Mouse (Mus musculus): ENCODE results near the gene Ccdc28b.

Ccdc28b gene

DNA sequence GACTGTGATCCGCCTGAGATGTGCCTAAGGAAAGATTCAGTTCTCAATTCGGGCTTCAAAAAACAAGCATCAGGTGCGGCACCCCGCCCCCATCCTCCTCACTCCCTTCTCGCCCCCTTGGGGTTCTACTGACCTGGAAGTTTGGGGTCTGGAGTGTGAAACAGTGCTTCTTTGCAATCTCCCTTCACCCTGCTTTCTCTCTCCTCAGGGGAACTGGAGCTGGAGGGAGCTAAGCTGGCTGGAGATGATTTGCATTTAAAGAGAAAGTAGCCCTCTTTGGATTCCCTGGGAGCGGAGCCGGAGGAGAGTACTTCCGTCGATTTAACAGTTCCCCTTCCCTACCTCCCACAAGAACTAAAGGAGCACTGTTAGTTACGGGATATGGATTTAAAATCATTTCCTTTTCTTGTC is at the start of gene Ccdc28b:
Ccdc28b (minus strand) TSS at position 267 of the 411 bp plus-strand sequence.
- no peak for DNase-seq (ENCODE audit: low spot score)

DNA sequence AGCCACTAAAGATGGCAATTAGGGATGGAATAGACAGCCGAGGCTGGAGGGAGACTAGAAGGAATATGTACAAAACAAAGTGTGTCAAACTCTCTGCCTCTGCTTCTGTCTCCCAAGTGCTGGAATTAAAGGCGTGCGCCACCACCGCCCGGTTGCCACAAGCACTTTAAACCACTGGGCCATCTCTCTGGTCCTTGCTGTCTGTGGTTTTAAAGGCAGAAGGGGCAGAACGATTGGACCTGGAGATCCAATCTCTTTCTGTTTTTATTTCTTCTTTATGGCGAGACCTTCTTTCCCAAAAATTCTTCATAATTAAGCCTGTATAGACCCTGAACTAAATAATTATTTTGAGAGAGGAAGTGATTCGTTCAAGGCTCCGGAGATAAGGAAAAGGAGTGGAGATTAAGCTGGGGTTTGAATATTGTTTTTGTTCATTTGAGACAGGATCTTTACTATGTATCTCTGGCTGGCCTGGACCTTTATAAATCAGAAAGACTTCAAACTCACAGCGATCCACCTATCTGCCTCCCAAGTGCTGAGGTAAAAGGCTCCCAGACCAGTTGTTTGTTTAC is 49.2 kb upstream of the Ccdc28b start:
- no peak for DNase-seq (ENCODE audit: low spot score)

DNA sequence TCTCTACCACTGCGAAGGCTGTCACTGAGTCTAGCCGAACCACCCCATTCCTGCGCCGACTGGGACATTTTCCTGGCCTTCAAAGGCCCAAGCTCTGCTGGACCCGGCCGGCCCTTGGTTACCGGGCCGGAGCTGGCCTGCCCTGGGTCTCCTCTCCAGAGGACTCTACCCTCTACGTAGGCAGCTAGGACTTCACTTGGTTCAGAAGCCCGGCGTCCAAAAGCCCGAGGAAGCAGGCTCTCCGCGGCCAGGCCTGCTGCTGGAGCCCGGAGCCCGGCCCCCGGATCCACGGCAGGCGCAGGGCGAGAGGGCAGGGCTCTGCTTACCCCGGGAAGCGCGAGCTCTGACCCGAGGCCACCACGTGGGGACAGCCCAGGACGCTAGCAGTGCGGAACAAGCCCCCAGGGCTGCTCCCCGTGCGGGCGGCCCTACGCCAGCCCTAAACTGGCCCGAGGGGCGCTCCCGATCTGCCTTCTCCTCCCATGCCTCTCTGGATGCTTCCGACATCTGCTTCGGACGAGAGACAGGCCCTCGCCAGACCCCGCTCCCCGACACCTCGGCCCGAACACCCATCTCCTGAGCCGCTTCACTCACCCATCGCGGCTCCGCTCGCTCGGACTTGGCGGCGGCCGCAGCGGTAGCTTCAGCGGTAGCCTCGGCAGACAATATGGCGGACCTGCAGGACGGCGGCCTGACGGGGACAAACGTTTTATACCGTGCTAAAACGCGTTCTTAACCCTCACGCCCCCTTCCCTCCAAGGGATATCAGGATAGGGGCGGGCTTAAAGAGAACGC is 48.5 kb upstream of the Ccdc28b start, which contains the start of gene Kpna6:
Kpna6 (minus strand) TSS at position 685 of the 795 bp plus-strand sequence.
- peak; percentile 64 for DNase-seq (ENCODE audit: low spot score)

DNA sequence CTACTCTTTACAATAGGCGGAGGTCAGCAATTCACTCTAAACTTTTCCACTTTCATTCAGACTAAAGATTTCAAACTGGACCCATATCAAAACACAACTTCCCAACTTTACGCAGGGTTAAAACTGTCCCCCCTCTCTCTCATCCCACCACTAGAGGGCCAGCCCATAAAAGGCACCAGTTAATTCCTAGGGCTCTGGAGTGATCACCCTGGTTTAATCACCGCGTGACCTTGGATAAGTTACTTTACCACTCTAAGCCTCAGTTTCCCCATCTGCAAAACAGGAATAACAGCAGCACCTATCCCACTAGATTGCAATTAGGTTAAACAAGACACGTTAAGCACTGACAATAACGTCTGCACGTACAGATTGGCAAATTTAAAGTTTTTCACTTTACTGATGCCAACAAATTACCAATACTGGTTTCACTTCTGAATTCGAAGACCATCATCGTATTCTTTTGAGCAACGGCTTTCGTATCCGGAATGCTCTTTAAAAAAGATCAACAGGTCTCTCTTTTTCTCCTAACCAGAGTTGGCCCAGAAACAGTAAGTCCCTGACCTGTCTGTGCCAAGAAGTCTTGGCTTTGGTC is 47.8 kb upstream of the Ccdc28b start:
- DNase-seq (ENCODE audit: low spot score), result no peak

DNA sequence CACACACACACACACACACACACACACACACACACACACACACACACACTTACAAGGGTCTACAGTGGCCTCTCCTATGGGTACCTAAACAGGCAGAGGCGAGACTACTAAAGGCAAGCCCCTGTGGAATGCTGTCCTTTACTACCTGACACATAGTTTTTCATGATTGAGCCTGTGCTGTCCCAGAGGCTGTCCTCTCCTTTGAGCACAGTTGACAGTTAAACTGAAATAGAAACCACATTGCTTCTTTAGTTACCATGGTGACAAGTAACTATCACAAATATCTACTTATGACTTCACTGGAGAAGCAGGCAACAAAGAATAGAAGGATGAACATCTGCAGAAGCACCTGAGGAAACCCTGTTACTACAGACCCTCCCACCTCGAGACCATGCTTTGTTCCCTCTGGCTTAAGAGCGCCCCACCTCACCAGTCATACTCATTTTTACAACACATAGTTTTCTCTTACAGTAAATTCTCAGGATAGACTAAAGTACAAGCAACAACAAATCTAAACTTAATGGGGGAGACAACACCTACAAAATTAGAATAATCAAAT is 38.6 kb upstream of the Ccdc28b start:
- DNase-seq (ENCODE audit: low spot score), result no peak

DNA sequence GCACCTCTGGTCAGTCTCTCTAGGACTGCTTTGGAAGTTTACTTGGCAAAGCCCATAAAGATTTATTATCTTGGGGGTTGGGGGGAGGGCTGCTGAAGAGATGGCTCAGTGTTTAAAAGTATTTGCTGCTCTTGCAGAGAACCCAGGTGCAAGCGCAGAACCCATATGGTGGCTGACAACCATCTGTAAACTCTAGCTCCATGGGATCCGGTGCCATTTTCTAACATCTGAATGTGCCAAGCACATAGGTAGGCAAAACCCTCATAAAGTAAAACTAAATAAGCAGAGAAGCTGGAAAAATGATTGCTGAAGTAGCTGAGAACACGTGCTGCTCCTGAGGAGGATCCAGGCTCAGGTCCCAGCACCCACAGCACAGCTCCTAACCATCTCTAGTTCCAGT is 37.8 kb upstream of the Ccdc28b start:
- DNase-seq (ENCODE audit: low spot score), result no peak

DNA sequence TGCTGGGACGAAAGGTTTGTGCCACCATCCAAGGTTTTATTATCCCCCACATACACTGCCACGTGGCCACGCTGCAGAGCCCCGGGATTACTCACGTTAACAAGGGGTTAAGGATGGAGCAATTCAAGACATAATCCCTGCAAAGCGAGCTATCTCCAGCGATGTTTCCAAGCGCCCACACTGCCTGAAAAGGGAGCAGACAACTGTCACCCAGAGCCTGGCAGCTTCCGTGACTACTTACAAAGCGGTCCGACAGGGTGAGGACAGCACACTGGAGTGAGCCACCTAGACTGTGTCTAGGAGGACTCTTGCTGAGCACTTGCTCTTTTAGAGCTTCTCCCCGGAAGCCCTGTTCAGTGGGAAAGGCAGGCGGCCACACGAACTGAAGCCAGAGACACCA is 31.0 kb upstream of the Ccdc28b start:
- DNase-seq (ENCODE audit: low spot score), result no peak

DNA sequence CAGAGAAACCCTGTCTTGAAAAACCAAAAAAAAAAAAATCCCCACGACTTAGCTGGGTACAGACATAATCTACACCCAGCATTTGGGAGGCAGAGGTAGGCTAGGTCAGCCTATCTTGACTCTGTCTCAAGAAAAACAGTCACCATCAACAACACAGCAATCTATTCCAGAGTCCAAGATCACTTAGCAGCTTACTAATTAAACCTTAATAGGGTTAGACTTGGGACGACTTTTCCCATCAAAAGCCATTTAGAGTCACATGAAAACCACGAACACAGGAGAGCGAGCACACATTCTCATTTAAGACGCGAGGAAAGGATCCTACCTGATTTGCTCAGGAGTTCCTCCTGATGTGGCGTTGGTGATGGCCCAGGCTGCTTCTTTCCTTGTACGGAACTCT is 26.6 kb upstream of the Ccdc28b start:
- no peak for DNase-seq (ENCODE audit: low spot score)

DNA sequence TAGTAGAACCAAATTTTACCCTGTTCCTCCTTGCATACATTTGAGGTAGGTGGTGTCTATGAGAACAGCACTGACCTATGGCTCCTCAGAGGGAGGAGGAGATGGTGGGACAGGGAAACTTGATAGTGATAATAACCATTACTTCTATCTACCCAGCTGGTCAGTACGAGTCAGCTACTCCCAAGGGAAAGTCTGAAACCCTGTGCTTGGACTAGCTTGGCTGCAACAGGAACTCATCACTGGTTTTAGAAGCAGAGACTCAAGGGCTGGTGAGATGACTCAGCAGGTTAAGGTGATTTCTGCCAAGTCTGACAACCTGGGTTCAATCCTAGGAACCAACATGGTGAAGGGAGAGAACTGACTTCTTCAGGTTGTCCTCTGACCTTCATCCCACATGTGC is 24.9 kb upstream of the Ccdc28b start:
- DNase-seq (ENCODE audit: low spot score), result no peak

DNA sequence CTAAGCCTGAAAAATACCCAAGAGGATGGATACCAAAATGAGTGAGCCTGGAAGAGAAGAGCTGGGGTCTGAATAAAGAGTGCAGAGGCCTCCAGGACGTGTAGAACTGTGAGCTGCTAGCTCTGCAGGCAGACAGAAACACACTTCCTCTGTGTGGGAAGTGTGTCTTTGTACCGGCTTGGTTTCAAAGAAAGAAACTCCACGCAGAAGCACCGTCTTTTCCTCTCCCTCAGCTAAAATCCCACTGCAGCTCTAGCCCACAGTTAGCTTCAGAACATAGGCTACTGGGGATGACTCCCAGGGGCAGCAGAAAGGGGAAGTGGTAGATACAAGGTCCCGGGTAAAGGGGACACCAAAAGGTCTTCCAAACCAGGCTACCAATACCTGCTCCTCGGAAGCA is 21.5 kb upstream of the Ccdc28b start:
- no peak for DNase-seq (ENCODE audit: low spot score)

DNA sequence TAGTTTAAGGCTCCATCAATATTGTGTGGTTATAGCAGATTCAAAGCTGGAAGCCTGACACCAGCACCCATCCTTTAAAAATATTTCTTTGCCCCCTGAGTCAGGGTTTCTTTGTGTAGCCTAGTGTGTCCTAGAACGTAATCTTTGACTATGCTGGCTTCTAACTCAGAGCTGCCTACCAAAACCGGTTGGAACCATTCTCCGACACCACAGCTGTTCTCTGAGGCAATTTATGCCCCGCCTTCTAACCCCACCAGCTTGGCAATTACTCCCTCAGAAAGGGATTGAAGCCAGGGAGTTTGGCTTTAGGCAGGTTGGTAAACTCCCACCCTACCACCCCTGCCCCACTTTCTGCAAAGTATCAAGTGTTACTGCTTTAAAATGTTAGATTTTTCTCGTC is 18.0 kb upstream of the Ccdc28b start:
- DNase-seq (ENCODE audit: low spot score), result no peak

DNA sequence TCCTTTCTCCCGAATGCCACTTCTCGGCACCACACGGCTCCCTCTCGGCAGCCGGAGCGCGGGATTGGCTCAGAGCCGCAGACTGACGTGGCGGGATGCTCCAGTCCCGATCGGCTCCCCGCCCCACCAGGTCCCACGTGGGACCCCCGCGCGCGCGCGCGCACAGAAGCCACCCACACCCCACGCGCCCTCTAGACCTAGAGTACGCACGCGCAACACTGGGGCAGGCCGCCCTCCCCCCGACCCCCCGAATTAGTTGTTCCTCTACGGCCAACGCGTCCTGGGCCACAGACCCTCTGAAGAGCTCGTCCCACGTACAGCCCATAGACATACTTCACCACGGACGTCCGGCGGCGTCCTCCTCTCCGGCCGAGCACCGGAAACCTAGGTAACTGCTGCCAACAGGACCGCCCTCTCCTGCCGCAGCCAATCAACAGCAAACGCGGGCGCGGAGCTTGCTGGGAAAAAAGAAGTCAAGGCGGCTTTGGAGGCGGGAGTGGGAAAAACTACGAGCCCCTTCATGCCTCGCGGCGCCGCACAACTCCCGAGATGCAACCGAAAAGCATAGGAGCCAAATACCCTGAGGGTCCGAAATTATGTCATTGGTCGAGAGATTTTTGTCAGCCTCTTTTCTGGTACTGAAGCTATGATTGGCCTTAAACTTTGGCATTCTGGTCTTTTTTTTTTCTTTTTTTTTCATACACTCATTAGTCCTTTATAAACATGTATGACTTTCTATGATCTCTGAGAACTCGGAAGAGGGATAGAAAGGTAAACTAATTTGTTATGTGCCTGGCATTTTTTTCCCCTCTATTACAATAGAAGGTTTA is 17.1 kb upstream of the Ccdc28b start, which contains the start of gene Txlna:
Txlna (minus strand) TSS at position 428 of the 830 bp plus-strand sequence.
- peak; percentile 84 for DNase-seq (ENCODE audit: low spot score)

DNA sequence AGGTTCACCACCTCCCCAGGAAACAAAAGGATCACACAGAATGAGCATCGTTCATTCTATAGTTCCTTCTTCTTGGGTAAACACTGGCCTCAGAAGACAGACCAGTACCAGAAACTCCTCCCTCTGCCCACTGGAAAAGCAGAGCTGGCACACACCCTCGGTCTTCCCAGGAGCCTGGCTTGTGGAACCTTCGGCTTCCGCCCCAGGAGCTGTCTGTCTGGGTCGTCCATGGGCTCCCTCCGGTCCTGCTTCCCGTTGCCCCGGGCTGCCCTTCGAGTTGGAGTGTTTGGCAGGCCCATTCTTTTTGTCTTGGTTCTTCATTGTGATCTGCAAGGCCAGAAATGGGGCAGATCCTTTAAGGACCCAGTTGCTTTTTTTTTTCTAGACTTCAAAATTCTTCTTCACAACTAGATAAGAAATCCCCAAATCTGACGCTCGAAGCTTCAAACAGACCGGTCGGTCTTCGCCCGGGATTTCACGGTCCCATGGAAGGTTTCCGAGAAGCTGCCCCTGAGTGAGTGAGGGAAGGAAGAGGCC is 16.4 kb upstream of the Ccdc28b start:
- DNase-seq (ENCODE audit: low spot score), result no peak

DNA sequence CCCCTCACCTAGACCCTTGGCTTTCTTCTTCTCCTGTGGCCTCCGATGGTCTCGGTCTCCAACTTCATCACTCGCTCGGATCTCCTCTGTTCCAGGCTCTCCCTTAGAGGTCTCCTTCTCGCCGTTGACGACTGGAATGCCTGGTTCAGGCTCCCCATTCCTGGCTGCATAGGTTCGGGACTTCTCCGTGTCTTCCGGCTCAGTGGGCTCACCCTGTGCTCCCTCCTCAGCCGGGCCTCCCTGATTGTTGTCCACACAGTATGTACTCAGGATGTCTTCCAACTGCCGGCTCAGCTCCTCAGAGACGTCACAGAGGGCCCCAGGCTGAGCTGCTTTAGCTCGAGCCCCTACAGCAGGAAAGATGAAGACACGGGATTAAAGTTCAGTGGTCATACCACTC is 15.5 kb upstream of the Ccdc28b start:
- DNase-seq (ENCODE audit: low spot score), result no peak

DNA sequence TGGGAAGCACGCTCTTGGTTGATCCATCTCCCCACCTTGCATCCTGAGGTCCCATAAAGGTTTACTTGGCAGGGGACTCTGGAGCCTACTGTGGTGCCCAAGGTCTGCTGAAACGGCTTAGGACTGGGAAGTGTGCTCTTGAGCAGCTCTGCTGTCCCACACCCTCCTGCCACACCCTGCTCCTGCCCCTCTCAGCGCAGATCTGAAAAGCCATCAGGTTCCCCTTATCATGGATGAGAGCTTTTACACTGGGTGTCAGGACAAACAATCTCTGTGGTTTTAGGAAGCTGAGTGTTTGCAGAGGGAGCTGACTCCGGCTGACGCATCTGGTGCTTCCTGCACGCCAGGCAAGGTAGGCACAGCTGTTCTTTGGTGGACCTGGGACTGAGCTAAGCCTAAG is 10.1 kb upstream of the Ccdc28b start:
- no peak for DNase-seq (ENCODE audit: low spot score)

DNA sequence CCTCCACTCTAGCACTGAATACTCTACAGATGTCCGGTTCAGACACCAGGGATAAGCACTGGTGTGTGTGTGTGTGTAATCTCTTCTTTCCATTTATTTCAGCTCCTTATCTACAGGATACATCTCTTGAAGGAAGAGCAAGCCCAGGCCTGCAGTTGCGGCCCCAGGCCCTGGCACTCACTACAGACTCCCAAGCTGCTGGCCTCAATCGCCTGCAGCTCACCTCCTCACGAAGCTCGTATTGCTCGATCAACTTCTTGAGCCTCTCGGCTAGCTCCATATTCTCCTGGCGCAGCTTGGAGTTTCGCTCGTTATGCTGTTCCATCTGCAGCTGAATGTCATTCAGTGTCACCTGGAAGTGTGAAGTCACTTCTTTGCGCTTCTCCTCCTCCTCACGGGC is 8.1 kb upstream of the Ccdc28b start:
- DNase-seq (ENCODE audit: low spot score), result no peak

DNA sequence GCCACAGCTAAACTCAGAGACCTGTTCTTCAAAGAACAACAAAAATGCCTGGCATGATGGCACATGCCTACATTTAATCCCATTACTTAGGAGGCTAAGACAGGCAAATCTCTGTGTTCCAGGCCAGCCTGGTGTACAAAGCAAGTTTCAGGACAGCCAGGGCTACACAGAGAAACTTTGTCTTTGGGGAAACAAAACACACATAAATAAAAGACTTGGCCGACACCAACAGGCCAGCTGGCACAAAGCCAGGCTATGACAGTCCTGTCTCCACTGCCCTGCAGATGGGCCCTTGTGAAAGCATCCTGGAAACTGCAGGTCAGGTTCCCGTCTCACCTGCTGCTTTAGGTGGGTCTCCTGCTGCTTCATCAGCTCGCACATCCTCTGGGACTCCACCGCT is 7.2 kb upstream of the Ccdc28b start:
- DNase-seq (ENCODE audit: low spot score), result no peak

DNA sequence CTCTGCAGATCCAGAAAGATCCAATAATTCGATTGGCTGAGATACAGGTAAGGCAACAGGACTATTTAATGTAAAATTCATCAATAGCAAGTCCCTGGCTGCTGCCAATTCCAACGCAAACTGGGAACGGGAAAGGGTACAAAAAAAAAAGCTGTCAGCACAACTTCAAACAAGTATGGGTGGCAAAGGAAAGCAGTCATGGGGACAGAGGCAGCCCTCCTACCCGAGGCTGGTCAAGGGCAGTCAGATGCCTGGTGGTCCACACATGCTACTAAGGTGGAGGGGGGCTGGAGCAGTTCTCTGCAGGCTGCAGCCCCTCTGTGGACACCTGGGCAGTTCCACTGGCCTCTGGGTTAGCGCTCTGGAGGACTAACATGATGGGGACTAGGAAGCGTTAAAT is 2.3 kb upstream of the Ccdc28b start:
- DNase-seq (ENCODE audit: low spot score), result no peak

DNA sequence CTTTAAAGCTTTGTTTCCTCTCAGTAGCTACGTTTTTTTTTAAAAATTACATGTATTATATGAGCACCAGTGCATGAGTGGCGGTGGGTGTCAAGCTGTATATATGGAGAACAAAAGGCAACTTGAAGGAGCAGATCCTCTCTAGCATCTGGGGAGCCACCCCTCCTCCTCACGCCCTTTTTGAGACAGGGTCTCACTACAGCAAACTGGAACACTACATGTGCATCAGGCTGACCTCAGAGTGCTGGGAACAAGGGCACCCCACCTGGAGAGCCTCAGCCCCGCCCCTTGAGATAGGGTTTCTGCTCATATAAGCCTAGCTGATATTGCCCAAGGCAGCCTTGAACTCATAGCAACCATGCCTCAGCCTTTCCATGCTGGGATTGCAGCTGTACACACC is 1.7 kb upstream of the Ccdc28b start:
- no peak for DNase-seq (ENCODE audit: low spot score)

DNA sequence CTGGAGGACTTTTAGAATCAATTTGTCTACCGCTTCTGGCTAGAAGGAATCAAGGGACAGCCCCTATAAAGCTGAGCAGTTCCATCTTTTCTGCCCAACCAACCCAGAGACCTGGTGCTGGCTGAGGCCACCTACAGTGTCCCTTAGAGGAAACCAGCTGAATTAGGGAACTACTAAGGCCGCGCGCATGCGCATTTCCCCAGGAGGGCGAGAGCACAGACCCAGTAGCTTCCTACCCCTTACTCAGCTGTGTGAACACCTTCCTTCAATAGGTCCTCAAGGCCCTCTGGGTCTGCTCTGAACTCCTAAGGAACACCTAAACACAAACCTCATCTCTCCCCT is 1.3 kb upstream of the Ccdc28b start:
- no peak for DNase-seq (ENCODE audit: low spot score)

DNA sequence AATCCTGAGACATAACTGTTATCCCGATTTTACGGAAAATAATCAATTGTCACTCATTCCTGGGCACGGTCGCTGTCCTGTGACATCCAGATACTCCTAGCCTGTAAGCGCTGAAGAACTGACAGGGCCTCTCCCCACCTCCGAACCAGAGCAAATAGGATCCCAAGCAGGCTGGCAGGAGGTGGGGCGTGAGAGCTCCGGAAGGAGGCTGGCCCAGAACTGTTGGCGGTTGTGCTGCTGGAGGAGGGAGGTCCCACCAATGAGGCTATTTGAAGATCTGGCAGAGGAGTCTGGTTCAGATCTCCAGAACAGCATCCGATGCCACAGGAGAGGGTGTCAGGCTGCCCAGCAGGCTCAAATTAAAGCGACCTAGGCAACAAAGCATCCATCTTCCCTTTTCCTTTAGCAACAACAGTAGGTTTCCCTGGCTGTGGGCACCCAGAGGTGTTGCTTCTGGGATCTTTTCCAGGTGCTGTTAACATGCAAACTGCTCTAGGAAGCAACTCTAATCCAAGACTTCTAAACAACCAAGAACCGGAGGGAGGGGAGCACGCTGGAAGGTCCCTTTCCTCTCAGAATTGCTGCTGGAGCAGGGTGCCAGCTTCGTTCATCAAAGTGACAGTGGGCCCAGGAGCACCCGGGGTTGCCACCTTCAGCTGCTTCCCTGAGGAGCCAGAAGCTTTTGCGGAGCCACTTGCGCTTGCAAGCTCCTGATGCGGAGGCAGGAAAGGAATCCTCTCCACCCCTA is 708 bp upstream of the Ccdc28b start:
- no peak for DNase-seq (ENCODE audit: low spot score)
